Mouse (Mus musculus) gastrocnemius, adult 2 months (tissue): ENCODE data around the gene Lysmd2. TPM values are rescaled to one million over a fixed set of nuclear protein-coding genes. Genes with fewer than 3 reads are reported as not detected.
"Not testable (repeated sequence)": the region's sequence is repeated elsewhere in the genome, so short reads cannot be mapped to it uniquely, and the experiment has no call there.

Experiments used
- DNase-seq: peaks from one replicate; pipeline ENCODE4 v3.0.0; 2022
- H3K27ac ChIP-seq: fragments of 200-600 bp; 2 replicates; pipeline ENCODE4 v1.8.1; 2022; ENCODE audit warnings: mild to moderate bottlenecking
- H3K4me3 ChIP-seq: fragments of 200-600 bp; 2 replicates; pipeline ENCODE4 v1.8.1; 2022; ENCODE audit warnings: mild to moderate bottlenecking, moderate library complexity
- CTCF ChIP-seq: fragments of 200-600 bp; IDR thresholded peaks from 2 replicates; pipeline ENCODE4 v1.8.1; 2022; ENCODE audit warnings: antibody characterized with exemption, mild to moderate bottlenecking, moderate library complexity
- intact Hi-C: fragments of 180-260 bp; cut with DNase I; formaldehyde crosslinking; loops from one replicate; pipeline ENCODE4 v1.15.1; 2025
- total RNA-seq, 2 experiments: library from RNA; stranded (reverse); gene quantifications; 2 replicates each; pipeline ENCODE4 v1.2.3; 2021

Lysmd2 gene
- total RNA-seq, 2 experiments from 2014 or later = 4.0 to 4.7 TPM

DNA sequence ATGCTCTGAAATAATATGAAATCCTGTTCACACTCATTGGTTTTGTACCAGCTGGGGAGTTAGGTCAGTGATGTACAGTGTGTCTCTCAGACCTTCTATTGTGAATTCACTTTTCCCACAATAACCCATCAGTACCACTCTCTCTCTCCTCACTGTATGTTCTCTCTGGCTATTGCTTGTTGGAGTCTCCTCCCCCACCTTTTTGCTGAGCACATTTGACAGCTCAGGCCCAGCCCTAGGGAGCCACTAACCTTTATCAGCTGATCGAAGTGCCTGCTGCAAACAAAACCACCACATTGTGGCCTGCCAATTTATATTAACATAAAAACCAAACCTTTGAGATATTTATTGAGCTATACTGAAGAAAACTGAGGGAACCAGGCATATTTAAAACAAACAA lies 16.0 kb upstream of the Lysmd2 start:
- peak overlapping the region; percentile 78 for H3K4me3 ChIP-seq
- no peak for DNase-seq
- TF ChIP-seq CTCF = no peak
- H3K27ac ChIP-seq = no peak overlapping the region
- intact Hi-C loops = no loop called here

DNA sequence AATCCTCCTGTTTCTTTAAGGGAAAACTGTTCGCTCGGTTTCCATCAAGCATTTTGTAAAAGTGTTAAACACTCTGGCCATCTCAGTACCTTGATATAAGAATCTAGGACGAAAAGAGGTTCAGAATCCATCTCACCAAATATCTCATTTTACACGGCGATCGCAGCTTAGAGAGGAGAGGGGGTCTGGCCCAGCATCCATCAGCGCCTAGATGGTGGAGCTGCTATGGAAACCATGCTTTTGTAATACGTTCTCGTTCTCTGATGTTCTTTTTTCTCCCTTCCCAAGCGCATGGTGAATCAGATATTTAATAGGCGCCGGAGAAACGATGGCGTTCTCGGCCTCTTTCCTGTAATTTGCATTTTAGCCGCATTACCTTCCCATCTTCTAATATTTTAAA lies 15.6 kb upstream of the Lysmd2 start:
- TF ChIP-seq CTCF = no peak
- DNase-seq = no peak
- H3K4me3 ChIP-seq = peak overlapping the region; percentile 78
- intact Hi-C loops = no loop called here
- peak overlapping the region; percentile 78; the same call in 1 of the 2 replicates for H3K27ac ChIP-seq

DNA sequence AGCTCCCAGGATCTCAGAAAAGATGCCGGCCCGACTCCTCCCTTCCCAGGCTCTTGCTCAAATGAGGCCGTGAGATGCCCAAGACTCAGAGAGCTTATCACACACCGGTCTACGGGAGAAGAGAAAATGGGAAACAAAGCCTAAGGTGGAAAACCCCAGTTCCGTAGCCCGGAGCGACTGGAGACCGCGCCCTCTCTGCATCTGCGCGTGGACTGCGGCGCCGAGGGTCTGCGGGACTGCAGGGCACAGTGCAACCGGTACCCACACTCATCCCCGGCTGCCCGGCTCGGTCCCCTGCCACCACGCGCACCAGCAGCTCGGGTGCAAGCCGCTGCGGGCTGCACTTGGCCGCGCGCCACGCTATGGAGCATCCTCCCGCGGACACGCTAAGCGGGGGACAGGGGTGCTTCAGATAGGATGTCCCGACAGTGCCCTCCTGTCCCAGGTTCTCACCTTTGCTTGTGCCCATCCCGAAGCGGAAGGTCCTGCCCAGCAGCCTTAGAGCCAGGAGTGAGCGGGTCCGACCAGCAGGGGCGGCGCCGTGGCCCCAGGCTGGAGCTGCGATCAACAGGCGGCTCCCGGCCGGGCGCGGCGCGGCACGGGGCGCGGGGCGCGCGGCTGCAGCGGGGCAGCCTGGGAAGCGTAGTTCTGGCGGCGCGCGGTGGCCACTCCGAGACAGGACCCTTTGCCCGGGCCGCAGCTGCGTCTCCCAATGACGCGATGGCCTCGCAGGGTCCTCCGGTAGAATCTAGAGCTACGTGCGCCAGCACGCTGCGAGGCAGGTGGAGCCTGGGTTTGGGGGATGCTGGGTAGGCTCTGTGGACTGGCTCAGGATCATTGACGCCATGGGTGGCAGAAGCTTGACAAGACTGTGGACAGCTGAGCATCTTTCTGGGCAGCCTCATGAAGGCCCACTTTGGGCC lies 14.7 kb upstream of the Lysmd2 start, which contains the start of gene Tmod2:
Gene Tmod2, minus strand, starts transcription at position 755 of the 923 bp plus-strand sequence.
- intact Hi-C loops = no loop called here
- peak; percentile 14; the same call in 1 of the 2 replicates for TF ChIP-seq CTCF
- peak within 1 kb of the TSS; percentile 78 for H3K27ac ChIP-seq
- DNase-seq = peak; percentile 72
- peak within 1 kb of the TSS; percentile 78 for H3K4me3 ChIP-seq

DNA sequence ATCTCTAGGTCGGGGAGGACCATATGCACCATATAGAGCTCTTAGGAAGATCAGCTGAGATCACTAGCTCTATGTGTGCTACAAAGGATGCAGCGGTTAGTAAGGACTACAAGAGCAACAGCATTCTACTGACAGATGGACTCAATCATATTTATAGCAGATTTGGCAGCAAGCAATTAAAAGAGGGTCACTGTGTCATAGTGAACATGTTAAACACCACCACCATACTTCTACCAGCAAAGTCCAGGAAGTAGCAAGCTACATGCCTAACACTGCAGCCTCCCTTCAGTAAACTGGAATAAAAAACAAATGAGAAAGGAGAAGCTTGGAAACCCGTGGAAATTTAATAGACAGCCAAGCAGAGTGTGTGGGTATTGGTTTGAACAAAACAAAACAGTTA lies 9.0 kb upstream of the Lysmd2 start:
- Histone ChIP-seq H3K27ac (no peak overlapping the region), H3K4me3 (no peak overlapping the region)
- intact Hi-C loops = no loop called here
- no peak for TF ChIP-seq CTCF
- no peak for DNase-seq

DNA sequence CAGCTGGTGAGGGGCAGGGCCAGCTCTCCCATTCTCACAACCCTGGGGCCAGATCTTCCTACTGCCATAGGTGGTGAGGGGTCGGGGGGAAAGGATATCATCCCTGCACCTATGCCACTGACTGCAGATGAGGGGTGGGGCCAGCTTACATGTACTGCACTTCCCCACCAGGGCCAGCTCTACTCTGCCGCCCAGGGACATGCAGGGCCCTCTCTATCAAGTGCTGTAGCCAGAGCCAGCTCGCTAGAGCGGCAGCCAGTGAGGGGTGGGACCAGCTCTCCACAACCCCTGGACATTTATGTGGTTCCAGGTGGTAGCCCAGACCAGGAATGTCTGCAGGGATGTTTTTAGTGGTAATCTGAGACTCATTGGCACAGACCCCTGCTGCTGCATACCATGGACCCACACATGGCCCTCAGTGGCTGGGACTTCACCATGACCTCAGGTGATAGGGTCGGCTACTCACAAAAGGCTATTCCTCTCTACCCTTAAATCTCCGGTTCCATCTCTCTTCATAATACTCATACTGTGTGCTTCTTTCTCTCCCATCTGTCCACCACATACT lies 6.6 kb upstream of the Lysmd2 start:
- no peak overlapping the region for H3K27ac ChIP-seq
- DNase-seq = no peak
- intact Hi-C loops = no loop called here
- no peak overlapping the region for H3K4me3 ChIP-seq
- TF ChIP-seq CTCF = no peak

DNA sequence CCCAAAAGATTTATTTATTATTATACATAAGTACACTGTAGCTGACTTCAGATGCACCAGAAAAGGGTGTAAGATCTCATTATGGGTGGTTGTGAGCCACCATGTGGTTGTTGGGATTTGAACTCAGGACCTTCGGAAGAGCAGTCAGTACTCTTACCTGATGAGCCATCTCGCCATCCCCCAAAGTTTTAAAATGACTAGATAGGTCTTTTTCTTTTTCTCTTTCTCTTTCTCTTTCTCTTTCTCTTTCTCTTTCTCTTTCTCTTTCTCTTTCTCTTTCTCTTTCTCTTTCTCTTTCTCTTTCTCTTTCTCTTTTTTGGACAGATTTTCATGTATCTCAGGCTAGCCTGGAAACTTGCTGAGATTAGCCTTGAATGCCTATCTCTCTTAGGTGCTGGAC lies 5.8 kb upstream of the Lysmd2 start:
- DNase-seq, H3K27ac ChIP-seq, H3K4me3 ChIP-seq, intact Hi-C loops: not testable (repeated sequence)

DNA sequence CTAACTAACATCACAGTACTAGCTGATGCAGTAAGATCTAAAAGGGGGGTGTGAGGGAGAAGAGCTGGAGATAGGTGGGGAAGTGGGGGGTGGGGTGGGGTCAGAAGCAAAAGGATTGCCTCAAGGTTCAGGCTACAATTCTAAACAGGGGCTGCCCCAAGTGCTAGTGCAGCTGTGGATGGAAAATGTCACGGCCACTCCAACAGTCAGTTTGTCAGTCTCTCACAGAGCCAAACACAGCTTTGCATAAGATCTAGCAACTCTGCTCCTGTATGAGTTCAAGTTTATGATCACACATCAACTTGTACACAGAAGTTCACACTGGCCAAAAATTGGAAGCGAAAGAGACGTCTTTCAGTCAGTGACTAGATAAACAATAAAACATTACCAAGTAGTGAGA lies 4.1 kb upstream of the Lysmd2 start:
- Histone ChIP-seq H3K27ac (no peak overlapping the region), H3K4me3 (no peak overlapping the region)
- TF ChIP-seq CTCF = no peak
- intact Hi-C loops = no loop called here
- no peak for DNase-seq

DNA sequence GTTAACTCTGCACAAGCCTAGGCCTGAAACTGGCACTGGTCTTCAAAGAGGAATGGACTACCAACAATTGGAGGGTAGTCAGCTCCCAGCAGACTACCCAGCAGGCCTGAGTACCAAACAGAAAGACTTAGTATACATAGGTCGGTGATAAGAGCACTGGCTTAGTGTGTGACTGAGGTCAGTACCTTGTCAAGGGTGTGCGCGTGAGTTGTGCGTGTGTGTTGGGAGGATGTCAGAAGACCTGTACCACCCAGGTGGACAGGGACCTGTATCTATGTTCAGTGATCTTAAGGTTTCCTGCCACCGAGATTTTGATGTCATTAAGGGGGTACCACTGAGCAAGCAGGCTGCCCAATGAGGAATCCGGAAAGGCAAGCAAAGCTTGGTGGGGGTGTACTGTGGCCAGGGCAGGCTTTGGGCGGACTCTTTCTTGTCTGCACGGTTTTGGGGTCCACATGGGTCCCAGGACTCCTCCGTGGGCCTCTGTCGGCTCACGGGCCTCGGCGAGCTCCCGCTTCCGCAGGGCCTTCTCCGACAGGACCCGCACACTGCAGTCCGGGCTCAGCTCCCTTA lies 472 bp upstream of the Lysmd2 start:
- DNase-seq = peak; percentile 19
- intact Hi-C loops = no loop called here
- peak overlapping the region; percentile 87 for H3K27ac ChIP-seq
- no peak for TF ChIP-seq CTCF
- H3K4me3 ChIP-seq = peak overlapping the region; percentile 92

DNA sequence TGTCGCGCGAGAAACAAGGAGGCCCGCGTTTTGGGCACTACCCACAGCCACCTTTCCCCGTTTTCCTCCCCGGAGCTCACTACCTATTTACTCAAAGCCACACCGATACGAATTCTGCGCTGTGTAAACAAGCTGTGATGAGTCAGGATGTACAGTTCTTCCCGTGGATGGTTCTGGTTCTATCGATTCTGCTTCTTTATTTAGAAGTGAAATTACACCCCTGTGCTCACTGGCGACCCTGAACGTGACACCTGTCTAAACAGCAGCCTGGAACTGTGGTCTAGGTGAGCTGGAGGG lies 715 bp downstream of the Lysmd2 start:
- peak overlapping the region; percentile 87 for H3K27ac ChIP-seq
- intact Hi-C loops = no loop called here
- no peak for DNase-seq
- H3K4me3 ChIP-seq = peak overlapping the region; percentile 92
- TF ChIP-seq CTCF = no peak

DNA sequence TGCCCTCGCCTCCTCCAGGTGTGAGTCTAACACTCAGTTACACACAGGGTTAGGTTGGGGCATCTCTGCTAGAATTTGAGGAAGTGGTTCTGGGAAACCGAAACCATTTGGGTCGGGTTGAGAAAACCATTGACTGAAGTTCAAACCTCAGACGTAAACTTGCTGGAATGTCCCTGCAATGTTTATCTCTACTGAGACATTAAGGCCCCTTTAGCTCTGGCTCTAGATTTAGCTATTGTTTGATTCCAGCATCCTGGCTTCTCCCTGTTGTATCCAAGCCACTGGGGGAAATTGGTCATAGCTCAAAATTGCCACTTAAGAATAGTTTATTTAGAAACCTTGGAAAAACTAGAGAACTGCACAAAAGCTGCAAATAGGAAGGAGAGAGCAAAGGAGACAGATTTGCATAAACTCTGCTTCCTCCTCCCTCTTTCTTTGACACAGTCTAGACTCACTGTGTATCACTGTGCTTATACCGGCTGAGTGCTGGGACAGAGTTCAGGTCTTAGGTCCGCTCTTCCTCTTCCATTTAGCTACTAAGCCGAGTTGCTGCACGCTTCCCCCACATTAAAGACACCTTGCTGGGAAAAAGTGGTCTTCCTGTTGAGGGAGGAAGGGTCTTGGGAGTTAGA lies 5.4 kb downstream of the Lysmd2 start:
- intact Hi-C loops = no loop called here
- peak overlapping the region; percentile 71 for H3K27ac ChIP-seq
- H3K4me3 ChIP-seq = no peak overlapping the region
- no peak for TF ChIP-seq CTCF
- DNase-seq = no peak

DNA sequence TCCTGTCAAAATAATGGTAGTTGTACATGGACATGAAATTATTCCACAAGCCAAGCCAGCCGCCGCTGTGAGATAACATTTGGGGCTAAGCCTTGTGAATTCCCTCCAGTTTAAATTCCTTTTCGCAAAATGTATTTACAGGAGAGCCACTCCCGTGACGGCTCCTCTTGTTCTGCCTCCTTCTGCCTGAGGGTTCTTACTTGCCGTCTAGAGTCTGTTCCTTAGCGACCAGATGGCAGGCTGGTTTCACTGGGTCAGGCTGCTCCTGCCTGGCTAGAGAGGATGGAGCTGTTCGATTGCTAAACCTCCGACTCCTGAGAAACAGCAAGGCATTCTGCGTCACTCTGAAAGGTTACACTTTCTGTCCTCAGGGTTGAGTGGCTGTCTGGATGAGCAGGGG lies 6.6 kb downstream of the Lysmd2 start:
- no peak for TF ChIP-seq CTCF
- no peak for DNase-seq
- intact Hi-C loops = no loop called here
- no peak overlapping the region for H3K4me3 ChIP-seq
- peak overlapping the region; percentile 43 for H3K27ac ChIP-seq

DNA sequence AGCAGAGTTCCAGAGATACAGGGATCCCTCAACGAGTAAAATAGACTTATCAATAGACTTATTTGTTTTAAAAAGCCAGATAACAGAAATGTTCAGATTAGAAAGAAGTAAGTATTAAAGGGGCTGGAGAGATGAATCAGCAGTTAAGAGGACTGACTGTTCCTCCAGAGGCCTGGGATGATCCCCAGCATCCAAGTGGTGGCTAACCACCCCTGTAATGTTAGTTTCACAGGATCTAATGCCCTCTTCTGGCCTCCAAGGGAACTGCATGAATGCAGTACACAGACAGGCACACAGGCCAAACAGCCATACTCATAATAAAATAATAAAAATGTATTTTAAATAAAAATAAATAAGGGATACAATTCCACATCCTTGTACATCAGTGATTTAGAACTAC lies 7.4 kb downstream of the Lysmd2 start:
- H3K4me3 ChIP-seq = no peak overlapping the region
- peak; percentile 63 for TF ChIP-seq CTCF
- intact Hi-C loops = no loop called here
- H3K27ac ChIP-seq = no peak overlapping the region
- DNase-seq = peak; percentile 39

DNA sequence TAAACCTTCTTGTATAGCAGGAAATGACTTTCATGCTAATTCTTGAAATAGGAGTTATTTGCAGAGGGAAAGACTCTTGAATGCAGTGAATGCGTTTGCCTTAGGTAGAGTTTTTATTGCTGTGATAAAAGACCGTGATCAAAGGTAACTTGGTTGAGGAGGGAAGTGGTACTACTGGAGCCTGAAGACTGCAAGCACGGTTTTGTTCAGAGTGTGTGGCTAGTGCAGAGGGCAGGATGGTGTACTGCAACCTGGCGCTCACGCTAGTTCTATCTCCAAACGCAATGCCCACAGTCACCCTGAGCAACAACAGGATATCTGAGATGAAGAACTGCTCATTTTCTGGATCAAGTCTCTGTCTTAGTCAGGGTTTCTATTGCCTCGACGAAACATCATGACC lies 8.1 kb downstream of the Lysmd2 start:
- DNase-seq = no peak
- H3K4me3 ChIP-seq = no peak overlapping the region
- intact Hi-C loops = no loop called here
- H3K27ac ChIP-seq = no peak overlapping the region
- no peak for TF ChIP-seq CTCF
